Mouse (Mus musculus) hindbrain, embryonic 13.5 days (tissue): Measurements from ENCODE around the gene Sdk1. TPM values are rescaled to one million over a fixed set of nuclear protein-coding genes. Genes with fewer than 3 reads are reported as not detected.

Source experiments
- ATAC-seq: fragments of 200-750 bp; cut with Nextera tagmentation; 2 replicates; pipeline ENCODE4 v1.8.0; 2017; ENCODE audit warnings: moderate TSS enrichment; ENCODE audit not compliant: low FRiP score
- H3K27ac ChIP-seq: fragments of 300-500 bp; sonication (generic); 2 replicates; pipeline ENCODE4 v1.5.1; 2015; ENCODE audit warnings: inconsistent platforms, mild to moderate bottlenecking, moderate library complexity
- H3K27me3 ChIP-seq: fragments of 300-500 bp; sonication (generic); 2 replicates; pipeline ENCODE4 v1.6.1; 2015; ENCODE audit warnings: mild to moderate bottlenecking, inconsistent platforms
- H3K36me3 ChIP-seq: fragments of 300-500 bp; sonication (generic); 2 replicates; pipeline ENCODE4 v1.6.1; 2015; ENCODE audit warnings: mild to moderate bottlenecking, inconsistent platforms
- H3K4me1 ChIP-seq: fragments of 300-500 bp; sonication (generic); replicated peaks from 2 replicates; pipeline ENCODE4 v1.6.1; 2015; ENCODE audit warnings: inconsistent platforms
- H3K4me2 ChIP-seq: fragments of 300-500 bp; sonication (generic); 2 replicates; pipeline ENCODE4 v1.6.1; 2015; ENCODE audit warnings: inconsistent platforms, mild to moderate bottlenecking, moderate library complexity
- H3K4me3 ChIP-seq: fragments of 300-500 bp; sonication (generic); 2 replicates; pipeline ENCODE4 v1.5.1; 2015; ENCODE audit warnings: mild to moderate bottlenecking, inconsistent platforms
- H3K9ac ChIP-seq: fragments of 300-500 bp; sonication (generic); 2 replicates; pipeline ENCODE4 v1.6.1; 2015; ENCODE audit warnings: mild to moderate bottlenecking, inconsistent platforms
- H3K9me3 ChIP-seq: fragments of 300-500 bp; sonication (generic); 2 replicates; pipeline ENCODE4 v1.6.1; 2016; ENCODE audit warnings: inconsistent platforms
- WGBS: fragments of 180-500 bp; shearing (Covaris S2); methylation state at CpG from one replicate; pipeline ENCODE4 v1.1.7; 2015; 5-methylcytosine and 5-hydroxymethylcytosine counted together
- polyA plus RNA-seq: library from polyadenylated mRNA; unstranded; fragments of >200 nt; fragmentation: Nextera tagmentation; extraction: Ambion mirVana; gene quantifications from 2 replicates; pipeline ENCODE4 v1.2.1, GENCODE M21; 2015

Gene Sdk1
- polyA plus RNA-seq, 1 experiment from 2014 or later: 1.8 TPM

DNA sequence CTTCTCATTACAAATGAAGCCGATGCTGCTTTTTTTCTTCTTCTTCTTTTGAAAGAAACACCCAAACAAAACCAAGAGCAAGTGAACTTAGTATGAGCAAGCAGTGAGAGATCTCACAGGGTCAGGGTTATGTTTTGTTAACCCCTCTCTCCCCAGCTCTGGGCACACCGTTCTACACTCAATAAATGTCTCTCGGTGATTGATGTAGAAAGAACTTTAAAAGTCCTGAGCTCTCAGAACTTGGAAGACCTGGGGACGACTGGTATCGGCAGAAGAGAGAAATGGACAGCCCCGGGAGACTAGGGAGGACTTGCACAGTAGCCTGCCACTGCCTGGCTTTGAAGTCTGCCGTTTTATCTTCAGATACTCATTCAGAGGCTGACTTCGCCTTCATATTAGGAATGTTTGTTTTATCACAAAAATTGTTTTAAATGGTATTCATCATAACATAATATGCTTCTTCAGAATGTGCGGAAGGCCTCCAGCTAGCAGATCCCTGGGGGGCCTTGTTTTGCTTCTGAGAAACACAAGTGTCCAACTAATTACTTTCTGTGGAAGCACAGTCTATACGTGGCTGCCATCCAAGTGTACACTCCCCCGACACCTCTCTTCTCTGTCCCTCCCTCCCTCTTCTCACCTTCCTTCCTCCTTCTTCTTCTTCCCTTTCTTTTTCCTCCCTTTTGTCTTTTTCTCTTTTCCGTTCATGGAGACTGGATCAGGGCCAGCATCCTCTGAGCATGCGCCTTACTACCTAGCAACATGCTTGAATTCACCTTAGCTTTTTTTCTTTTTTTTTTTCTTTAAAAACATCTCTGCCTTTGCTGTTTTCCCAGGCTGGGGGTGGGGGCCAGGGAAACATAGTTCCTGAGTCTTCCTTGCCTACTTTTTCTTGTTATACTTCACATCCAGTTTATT is 283.8 kb downstream of the Sdk1 start:
- H3K9ac ChIP-seq: no peak overlapping the region
- H3K4me1 ChIP-seq: peaks cover 13% of the 10 kb centered on the region
- no peaks in the 10 kb centered on the region for H3K36me3 ChIP-seq
- ATAC-seq: no peak
- no peak overlapping the region for H3K4me3 ChIP-seq
- no peak overlapping the region for H3K27ac ChIP-seq
- peaks cover 4% of the 10 kb centered on the region; the same call in 1 of the 2 replicates for H3K9me3 ChIP-seq
- WGBS: 44% methylated on average over 13 of the region's 13 CpGs
- H3K27me3 ChIP-seq: no peaks in the 10 kb centered on the region
- no peak overlapping the region for H3K4me2 ChIP-seq

DNA sequence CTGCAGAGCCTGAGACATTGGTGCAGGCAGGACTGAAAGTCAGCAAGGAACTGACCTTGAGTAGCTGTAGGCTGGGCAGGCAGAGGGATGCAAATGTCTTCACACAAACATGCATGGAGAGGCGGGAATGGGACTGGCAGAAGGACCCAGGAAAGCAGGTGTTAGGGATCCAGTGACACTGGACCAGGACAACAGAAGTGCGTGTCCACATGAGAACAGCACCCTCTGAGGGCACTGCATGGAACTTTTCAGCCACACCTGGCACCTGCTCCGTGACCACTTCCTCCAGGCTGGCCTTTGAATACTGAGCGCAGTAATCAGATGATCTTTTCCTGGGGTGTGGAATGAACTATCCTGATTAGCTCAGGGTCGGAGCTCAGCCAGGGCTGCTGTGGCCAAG is 298.9 kb downstream of the Sdk1 start:
- H3K27me3 ChIP-seq: no peaks in the 10 kb centered on the region
- WGBS: 61% methylated on average over 5 of the region's 5 CpGs
- no peak overlapping the region for H3K27ac ChIP-seq
- peaks cover 24% of the 10 kb centered on the region for H3K4me1 ChIP-seq
- no peak overlapping the region for H3K9ac ChIP-seq
- no peak overlapping the region for H3K4me3 ChIP-seq
- no peaks in the 10 kb centered on the region for H3K9me3 ChIP-seq
- no peak overlapping the region for H3K4me2 ChIP-seq
- no peak for ATAC-seq
- H3K36me3 ChIP-seq: no peaks in the 10 kb centered on the region

DNA sequence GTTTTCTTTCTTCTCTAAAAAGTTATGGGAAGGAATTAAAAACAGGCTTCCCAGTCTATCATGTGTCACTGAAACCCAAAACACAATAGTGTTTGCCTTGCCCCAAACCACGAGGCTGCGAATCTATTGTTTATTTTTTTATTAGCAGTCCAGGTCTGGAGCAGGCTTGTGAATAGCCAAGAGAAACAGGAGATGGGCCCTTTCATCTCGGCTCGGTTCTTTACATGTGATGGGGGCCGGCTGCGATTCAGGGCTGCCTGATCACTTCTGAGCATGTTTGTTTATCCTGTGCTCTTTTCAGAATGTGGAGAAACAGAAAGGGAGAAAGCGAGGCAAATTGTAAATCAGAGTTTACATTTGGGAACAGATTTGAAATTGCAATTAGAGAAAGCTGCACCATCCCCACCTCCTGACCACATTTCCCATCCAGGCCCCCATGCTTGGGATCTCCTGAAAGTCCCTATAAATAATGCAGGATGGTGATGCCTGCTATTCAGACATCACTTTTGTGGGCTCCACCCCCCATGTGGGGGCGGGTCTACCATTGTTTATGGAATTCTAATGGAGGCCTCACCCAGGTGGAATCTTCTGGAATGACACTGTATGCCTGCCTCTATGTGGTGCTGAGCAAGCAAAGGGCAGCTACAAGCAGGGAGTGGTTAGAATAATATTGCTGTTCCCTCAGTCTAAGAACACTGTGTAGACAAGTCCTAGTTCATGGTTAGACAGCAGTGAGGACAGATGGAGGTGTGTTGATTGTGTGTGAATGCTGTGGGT is 301.8 kb downstream of the Sdk1 start:
- H3K27ac ChIP-seq: no peak overlapping the region
- no peak overlapping the region for H3K9ac ChIP-seq
- H3K4me3 ChIP-seq: no peak overlapping the region
- H3K4me1 ChIP-seq: peaks cover 20% of the 10 kb centered on the region
- H3K27me3 ChIP-seq: no peaks in the 10 kb centered on the region
- H3K36me3 ChIP-seq: no peaks in the 10 kb centered on the region
- ATAC-seq: no peak
- 18% methylated on average over 8 of the region's 8 CpGs for WGBS
- no peaks in the 10 kb centered on the region for H3K9me3 ChIP-seq
- H3K4me2 ChIP-seq: no peak overlapping the region

DNA sequence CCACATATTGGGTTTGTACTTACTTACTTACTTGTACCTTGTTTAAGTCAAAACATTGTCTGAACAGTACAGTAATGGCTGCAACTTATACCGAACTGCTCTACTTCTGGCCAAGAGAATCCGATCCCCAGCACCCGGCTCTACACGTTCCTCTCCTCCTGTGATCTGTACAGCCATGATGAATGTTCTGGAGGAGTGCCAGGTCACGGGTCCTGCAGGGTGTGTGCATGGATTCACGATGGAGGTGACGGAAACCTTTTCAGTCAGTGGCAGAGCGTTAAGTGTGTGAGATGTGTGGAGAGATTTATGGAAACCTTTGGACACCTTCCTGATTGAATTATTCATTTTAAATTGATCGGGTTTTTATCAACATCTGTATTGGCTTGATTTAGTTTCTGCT is 312.2 kb downstream of the Sdk1 start:
- Histone ChIP-seq H3K4me2 (no peak overlapping the region), H3K4me1 (peaks cover 12% of the 10 kb centered on the region), H3K9me3 (no peaks in the 10 kb centered on the region), H3K36me3 (no peaks in the 10 kb centered on the region), H3K4me3 (no peak overlapping the region), H3K9ac (no peak overlapping the region), H3K27me3 (peaks cover 9% of the 10 kb centered on the region; the same call in 1 of the 2 replicates), H3K27ac (no peak overlapping the region)
- WGBS: 69% methylated on average over 9 of the region's 9 CpGs
- ATAC-seq: no peak

DNA sequence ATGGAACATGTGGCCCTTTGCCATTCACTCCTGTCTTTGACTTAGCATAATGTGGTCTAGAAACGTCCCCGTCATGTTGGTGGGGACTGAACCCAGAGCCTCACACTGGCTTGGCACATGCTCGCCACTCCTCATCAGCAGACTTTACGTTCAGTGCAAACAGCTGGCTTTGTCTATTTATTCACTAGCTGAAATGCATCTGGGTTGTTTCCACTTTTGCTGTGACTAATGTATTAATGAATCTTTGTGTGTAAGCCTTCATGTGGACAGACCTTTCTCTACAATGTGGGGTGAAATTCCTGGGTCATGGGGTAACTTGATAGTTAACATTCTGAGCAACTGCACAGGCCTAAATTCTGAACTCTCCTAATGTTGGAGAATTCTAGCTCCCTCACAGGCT is 317.4 kb downstream of the Sdk1 start:
- no peaks in the 10 kb centered on the region for H3K9me3 ChIP-seq
- H3K27ac ChIP-seq: no peak overlapping the region
- no peak overlapping the region for H3K4me2 ChIP-seq
- H3K4me1 ChIP-seq: peaks cover 20% of the 10 kb centered on the region
- 39% methylated on average over 4 of the region's 4 CpGs for WGBS
- H3K9ac ChIP-seq: no peak overlapping the region
- H3K36me3 ChIP-seq: no peaks in the 10 kb centered on the region
- peaks cover 9% of the 10 kb centered on the region; the same call in 1 of the 2 replicates for H3K27me3 ChIP-seq
- no peak for ATAC-seq
- H3K4me3 ChIP-seq: no peak overlapping the region

DNA sequence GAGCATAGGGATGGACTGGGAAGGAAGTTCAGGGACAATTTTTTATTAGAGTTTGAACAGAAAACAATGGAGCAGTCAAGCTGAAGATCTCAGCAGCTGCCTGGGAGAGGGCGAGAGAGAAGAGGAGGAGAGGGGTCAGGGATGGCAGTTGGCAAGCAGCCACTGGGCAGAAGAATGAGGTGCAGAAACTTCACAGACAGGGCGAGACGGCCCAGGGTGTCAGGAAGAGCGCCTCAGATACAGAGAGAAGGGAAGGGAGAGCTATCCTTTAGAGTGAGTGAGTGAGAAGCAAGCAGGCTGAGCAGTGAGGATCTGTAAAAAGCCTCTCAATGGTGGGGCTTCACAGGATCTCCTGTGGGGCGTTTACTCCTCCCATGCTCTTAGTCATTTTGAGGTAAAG is 319.0 kb downstream of the Sdk1 start:
- H3K9me3 ChIP-seq: peaks cover 4% of the 10 kb centered on the region; the same call in 1 of the 2 replicates
- H3K27ac ChIP-seq: no peak overlapping the region
- no peaks in the 10 kb centered on the region for H3K36me3 ChIP-seq
- H3K27me3 ChIP-seq: peaks cover 9% of the 10 kb centered on the region; the same call in 1 of the 2 replicates
- H3K9ac ChIP-seq: no peak overlapping the region
- no peak overlapping the region for H3K4me3 ChIP-seq
- no peak overlapping the region for H3K4me2 ChIP-seq
- WGBS: 34% methylated on average over 5 of the region's 5 CpGs
- no peak for ATAC-seq
- H3K4me1 ChIP-seq: peaks cover 20% of the 10 kb centered on the region

DNA sequence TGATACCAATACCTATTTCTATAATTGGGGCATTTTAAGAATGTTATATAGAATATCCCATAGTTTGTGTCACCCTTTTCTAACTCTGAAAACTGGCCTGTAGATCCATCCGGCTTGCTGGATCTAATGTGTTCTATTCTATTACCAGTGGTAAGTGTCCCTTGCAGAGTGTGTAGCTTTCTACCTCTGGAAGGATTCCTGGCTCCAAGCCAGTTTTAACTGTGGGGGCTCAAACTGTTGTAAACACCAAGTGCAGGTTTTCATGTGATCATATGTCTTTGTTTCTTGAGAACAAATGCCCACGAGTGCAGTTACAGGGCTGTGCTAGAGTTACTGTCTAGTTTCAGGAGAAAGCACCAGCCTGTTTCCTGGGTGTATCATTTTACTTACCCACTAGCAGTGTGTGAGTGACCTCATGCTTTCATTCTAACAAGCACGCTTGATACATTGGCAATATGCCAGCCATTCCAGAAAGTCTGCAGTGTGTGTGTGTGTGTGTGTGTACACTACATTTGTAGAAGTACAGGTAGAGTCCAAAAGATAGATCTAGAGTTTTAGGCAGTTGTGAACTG is 320.8 kb downstream of the Sdk1 start:
- 58% methylated on average over 3 of the region's 3 CpGs for WGBS
- no peak overlapping the region for H3K9ac ChIP-seq
- no peak overlapping the region for H3K27ac ChIP-seq
- H3K4me2 ChIP-seq: no peak overlapping the region
- peaks cover 11% of the 10 kb centered on the region for H3K4me1 ChIP-seq
- no peaks in the 10 kb centered on the region for H3K36me3 ChIP-seq
- H3K9me3 ChIP-seq: peaks cover 4% of the 10 kb centered on the region; the same call in 1 of the 2 replicates
- ATAC-seq: no peak
- H3K4me3 ChIP-seq: no peak overlapping the region
- H3K27me3 ChIP-seq: peaks cover 9% of the 10 kb centered on the region; the same call in 1 of the 2 replicates

DNA sequence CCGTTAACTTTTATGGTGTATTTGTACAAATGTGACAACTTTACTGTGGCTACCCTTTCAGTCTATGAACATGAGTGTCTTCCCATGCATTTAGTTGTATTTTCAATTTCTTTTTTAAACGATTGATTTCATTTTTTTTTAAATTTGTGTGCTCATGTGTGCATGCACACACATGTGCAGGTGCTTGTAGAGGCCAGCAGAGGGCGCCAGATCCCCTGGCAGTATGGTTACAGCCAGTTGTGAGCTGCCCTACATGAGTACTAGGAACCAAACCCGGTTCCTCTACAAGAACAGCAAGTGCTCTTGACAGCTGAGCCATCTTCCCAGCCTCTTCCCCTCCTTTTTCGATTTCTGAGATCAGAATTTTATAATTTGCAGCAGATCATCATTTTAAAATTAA is 322.9 kb downstream of the Sdk1 start:
- H3K4me2 ChIP-seq: no peak overlapping the region
- no peak overlapping the region for H3K4me3 ChIP-seq
- 83% methylated on average over 5 of the region's 5 CpGs for WGBS
- H3K4me1 ChIP-seq: peaks cover 9% of the 10 kb centered on the region; the same call in 1 of the 2 replicates
- H3K27ac ChIP-seq: no peak overlapping the region
- H3K9ac ChIP-seq: no peak overlapping the region
- H3K27me3 ChIP-seq: no peaks in the 10 kb centered on the region
- no peak for ATAC-seq
- H3K36me3 ChIP-seq: no peaks in the 10 kb centered on the region
- peaks cover 4% of the 10 kb centered on the region; the same call in 1 of the 2 replicates for H3K9me3 ChIP-seq

DNA sequence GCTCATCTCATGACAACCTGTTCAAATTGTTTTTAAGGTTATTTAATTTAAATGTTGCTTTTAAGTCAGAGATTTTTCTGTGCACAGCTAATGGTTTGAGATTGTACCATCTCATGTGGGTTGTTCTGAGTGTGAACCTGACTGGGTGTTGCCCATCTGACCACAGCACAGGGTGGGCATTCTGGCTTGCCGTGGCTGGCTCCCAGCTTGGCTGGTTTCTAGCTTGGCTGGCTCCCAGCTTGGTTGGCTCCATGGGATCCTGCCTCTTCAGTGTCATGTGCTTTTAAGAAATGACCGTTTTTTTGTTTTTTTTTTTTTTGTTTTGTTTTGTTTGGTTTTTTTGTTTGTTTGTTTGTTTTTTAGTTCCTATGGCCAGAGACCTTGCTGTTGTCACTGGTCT is 326.8 kb downstream of the Sdk1 start:
- Histone ChIP-seq H3K27me3 (no peaks in the 10 kb centered on the region), H3K4me1 (0 out of 2 replicates have a peak, but pooled peaks cover 7% of the 10 kb centered on the region), H3K4me2 (no peak overlapping the region), H3K27ac (no peak overlapping the region), H3K9me3 (peaks cover 4% of the 10 kb centered on the region; the same call in 1 of the 2 replicates), H3K36me3 (no peaks in the 10 kb centered on the region), H3K4me3 (no peak overlapping the region), H3K9ac (no peak overlapping the region)
- no peak for ATAC-seq
- WGBS: 72% methylated on average over 2 of the region's 2 CpGs

DNA sequence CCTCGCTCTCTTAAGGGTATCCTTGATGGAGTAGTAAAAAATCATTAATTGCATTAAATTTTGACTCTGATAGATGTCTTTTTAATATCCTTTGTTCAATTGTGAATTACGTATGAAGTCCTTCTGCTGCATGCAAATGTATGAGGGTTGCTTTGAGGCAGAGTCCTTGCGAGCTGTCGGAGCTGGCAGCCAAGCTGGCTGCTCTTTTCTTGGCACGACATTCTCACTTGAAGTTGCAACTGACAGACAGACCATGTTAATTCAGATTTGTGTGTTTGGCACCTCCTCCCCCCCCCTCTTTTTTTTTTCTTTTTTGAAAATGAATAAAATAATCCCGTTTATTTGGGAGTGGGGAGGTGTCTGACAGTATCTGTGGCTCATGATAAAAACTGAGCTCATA is 329.2 kb downstream of the Sdk1 start:
- no peak for ATAC-seq
- H3K4me1 ChIP-seq: peaks cover 14% of the 10 kb centered on the region
- no peak overlapping the region for H3K4me3 ChIP-seq
- H3K27ac ChIP-seq: no peak overlapping the region
- no peaks in the 10 kb centered on the region for H3K27me3 ChIP-seq
- no peak overlapping the region for H3K9ac ChIP-seq
- no peaks in the 10 kb centered on the region for H3K9me3 ChIP-seq
- WGBS: 46% methylated on average over 6 of the region's 6 CpGs
- H3K4me2 ChIP-seq: no peak overlapping the region
- H3K36me3 ChIP-seq: no peaks in the 10 kb centered on the region

DNA sequence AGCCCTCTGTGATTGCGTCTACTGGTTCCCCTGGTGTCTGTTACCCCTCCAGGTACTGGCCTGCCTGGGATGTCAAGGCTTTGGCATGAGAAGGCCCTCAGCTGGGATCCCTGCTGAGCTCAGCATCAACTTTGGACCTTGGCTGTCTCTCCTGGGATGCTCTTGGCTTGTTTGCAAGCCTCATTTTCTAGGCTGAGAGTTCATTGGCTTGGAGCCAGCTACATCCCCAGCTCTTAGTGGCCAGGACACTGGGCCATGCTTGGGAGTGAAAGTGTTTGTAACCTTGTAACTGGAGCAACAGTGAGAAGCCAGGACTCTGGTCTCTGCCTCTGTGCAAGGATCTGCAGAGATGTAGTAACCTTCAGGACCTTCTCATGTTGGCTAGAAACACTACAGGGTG is 333.0 kb downstream of the Sdk1 start:
- ATAC-seq: no peak
- Histone ChIP-seq H3K4me3 (no peak overlapping the region), H3K27ac (no peak overlapping the region), H3K9me3 (no peaks in the 10 kb centered on the region), H3K36me3 (no peaks in the 10 kb centered on the region), H3K9ac (no peak overlapping the region), H3K27me3 (no peaks in the 10 kb centered on the region), H3K4me2 (no peak overlapping the region), H3K4me1 (peaks cover 14% of the 10 kb centered on the region)
- 50% methylated on average over 1 of the region's 1 CpGs for WGBS

DNA sequence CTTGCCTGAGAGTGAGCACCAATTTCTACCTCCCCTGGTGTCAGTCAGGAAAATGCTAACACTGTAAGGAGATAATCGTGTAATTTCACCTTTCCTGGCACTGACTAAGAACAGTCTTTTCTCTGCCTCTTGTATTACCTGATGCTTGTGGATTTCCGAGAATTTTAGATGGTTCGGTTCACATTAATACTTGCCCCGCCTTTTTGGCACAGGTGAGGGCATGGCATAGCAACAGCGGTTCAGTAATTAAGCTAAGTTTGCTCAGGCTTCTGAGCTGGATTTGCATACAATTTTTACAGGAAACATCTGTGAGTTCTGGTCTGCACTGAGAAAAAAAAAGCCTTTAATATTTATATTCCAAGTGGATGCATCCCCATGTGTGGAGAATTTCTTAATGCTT is 350.0 kb downstream of the Sdk1 start:
- Histone ChIP-seq H3K4me1 (no peaks in the 10 kb centered on the region), H3K9ac (no peak overlapping the region), H3K4me2 (no peak overlapping the region), H3K27ac (no peak overlapping the region), H3K27me3 (no peaks in the 10 kb centered on the region), H3K9me3 (no peaks in the 10 kb centered on the region), H3K36me3 (no peaks in the 10 kb centered on the region), H3K4me3 (no peak overlapping the region)
- 87% methylated on average over 5 of the region's 5 CpGs for WGBS
- ATAC-seq: no peak
